Mouse (Mus musculus) embryo, embryonic 9.5 days (tissue): ENCODE results near the gene Svep1.

Experiments used
- DNase-seq: peaks from one replicate; pipeline ENCODE4 v3.0.0-alpha.2; 2017; ENCODE audit errors: extremely low spot score

The Svep1 gene

DNA sequence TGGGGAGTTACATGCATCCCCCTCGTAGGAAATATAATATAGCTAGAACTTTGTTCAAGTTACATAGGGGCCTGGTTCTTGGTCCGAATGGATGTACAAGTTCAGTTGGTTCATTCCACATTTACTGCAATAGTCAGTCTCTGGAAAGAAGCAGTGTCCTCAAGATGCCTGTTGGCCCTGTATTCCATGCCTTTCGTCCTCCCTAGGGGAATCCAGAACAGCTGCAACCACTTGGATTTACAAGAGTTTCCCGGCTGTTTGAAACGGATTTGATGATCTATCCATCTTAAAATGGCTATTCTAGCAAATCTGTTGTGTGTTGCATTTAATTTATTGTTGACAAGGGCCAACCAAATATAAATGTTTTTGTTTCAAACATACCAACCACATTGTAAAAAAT, 36.2 kb downstream of the Svep1 start:
- no peak for DNase-seq

DNA sequence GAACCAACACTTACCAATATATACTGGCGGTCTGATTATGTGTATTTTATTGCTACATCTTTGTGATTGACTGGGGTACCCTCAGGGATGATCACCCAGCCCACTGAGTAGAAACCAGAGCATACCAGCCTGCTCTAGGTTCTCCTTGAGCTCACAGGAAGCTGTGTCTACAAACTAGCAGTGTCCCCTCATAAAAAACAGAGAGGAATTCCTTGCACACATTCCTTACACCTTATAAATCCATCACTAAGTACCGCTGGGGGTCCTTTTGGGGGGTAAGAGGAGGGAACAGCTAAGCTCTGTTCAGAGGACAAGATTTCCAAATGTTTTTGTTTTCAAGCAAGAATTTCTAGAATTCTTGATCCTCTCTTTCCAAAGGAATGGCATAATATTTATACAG, 36.7 kb downstream of the Svep1 start:
- no peak for DNase-seq

GRCm38 (mm10) chr4:58168366-58168765, 38.3 kb downstream of the Svep1 start:
- no peak for DNase-seq

- DNase-seq: no peak
Observed at GRCm38 (mm10) chr4:58165711-58166110, 40.9 kb downstream of the Svep1 start.

GRCm38 (mm10) chr4:58161901-58162300, 44.8 kb downstream of the Svep1 start:
- DNase-seq: no peak

- no peak for DNase-seq
Observed at GRCm38 (mm10) chr4:58159564-58159963, 47.1 kb downstream of the Svep1 start.

GRCm38 (mm10) chr4:58150301-58150700, 56.4 kb downstream of the Svep1 start:
- no peak for DNase-seq

DNA sequence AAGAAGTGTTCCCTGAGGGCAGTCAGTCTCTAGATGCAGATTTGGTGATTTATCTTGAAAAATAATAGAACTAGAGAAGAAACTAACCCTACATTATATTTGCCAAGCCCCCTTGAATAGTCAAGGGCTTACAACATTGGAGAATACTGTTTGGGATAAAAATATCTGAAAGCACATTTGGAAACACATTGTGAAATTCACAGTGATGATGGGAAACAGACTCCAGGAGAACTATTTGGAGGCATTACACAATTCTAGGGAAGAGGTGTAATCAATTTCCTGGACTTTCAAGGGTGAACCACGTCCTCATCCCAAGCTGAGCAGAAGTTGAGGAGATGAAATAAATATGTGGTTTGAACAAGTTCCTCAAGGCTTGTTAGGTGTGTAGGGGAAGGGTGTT, 57.5 kb downstream of the Svep1 start:
- no peak for DNase-seq

DNA sequence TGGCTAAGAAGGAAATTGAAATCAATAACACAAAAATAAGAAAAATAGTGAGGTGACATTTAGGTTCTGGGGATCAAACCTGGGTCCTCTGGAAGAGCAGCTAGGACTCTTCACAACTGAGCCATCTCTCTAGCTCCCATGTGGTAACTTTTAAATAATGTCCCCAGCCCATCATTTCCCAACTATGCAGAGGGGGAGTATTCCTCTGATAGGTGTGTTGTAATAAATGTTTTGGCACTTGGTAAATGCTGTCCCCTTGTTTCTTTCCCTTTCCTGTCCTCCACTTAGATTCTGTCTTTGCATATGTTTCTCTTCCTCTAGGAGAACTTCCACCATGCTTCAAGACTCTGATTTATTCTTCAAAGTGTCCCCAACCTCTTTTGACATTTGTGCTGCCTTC, 58.1 kb downstream of the Svep1 start:
- DNase-seq: no peak

- no peak for DNase-seq
Observed at GRCm38 (mm10) chr4:58146676-58147075, 60.0 kb downstream of the Svep1 start.

- no peak for DNase-seq
Observed at GRCm38 (mm10) chr4:58139764-58140556, 66.7 kb downstream of the Svep1 start.

DNA sequence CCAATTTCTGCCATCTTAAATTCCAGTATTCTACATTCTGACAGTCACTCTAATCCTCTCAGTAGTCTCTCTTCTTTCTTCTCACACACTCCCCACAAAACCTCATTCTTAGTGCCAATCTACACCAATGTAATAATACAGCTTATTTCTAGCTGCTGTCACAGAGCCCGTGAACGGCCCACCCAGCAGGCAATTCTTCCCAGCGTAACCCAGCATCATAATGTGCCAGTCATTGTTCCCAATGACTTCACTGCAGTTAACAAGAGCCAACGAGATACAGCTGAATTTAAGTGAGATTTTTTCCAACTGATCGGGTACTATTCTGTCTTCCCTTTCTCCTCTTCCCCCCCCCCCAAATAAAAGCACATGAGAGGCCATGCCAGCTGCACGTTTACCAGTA, 67.4 kb downstream of the Svep1 start:
- DNase-seq: no peak

- DNase-seq: no peak
Observed at GRCm38 (mm10) chr4:58133610-58134309, 72.9 kb downstream of the Svep1 start.

DNA sequence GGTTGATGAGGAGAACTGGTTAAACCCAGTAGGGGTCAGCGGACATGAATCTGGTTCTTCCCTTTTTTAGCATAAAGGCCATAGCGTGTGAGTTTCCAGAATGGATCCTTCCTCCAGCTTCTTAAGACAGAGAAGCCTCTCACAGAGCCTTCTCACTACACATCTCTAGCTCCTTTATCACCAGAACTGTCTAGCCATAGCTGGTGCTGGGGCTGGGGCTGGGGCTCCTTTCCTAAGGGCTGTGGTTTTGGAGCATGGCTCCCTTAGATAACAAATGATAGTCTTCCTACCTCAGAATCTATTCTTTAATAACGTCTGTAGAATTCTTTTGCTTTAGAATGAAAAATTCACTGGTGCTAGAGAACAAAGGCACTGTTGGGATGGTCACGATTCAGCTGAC, 76.8 kb downstream of the Svep1 start:
- no peak for DNase-seq

GRCm38 (mm10) chr4:58127024-58127423, 79.6 kb downstream of the Svep1 start:
- DNase-seq: no peak

GRCm38 (mm10) chr4:58115452-58115851, 91.2 kb downstream of the Svep1 start:
- DNase-seq: no peak

GRCm38 (mm10) chr4:58111008-58111407, 95.7 kb downstream of the Svep1 start:
- no peak for DNase-seq

GRCm38 (mm10) chr4:58109793-58110192, 96.9 kb downstream of the Svep1 start:
- DNase-seq: no peak

GRCm38 (mm10) chr4:58108364-58108763, 98.3 kb downstream of the Svep1 start:
- DNase-seq: no peak

GRCm38 (mm10) chr4:58097732-58098131, 108.9 kb downstream of the Svep1 start:
- DNase-seq: no peak

DNA sequence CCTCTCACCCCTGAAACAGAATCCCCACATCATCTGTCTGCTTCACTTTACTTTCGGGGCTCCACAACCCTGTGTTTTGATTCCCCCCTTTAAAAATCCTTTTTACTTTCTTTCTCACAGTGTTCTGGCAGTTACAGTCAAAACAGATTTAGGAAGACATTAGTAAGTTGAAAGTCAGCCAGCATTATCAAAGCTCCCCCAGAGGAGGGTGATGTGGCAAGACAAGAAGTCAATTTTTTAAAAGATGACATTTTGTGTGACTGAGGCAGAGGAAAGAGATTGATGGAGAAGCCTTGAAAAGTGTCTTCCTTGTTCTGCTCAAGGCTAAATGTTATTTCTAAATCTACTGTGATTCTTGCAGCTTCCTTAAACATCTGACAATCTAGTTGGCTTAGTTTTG, 119.9 kb downstream of the Svep1 start:
- DNase-seq: no peak

- no peak for DNase-seq
Observed at GRCm38 (mm10) chr4:58086151-58086550, 120.5 kb downstream of the Svep1 start.

- DNase-seq: no peak
Observed at GRCm38 (mm10) chr4:58085340-58085739, 121.3 kb downstream of the Svep1 start.
